Mouse (Mus musculus) bone marrow macrophage, adult 2 months (primary cell): ENCODE results near the gene Pipox.

Source experiments
- CTCF ChIP-seq: IDR thresholded peaks from 2 replicates; pipeline ENCODE4 v1.5.1; 2012; ENCODE audit warnings: low read depth, mild to moderate bottlenecking, low read length, moderate library complexity
- POLR2A ChIP-seq: IDR thresholded peaks from 2 replicates; pipeline ENCODE4 v1.6.1; 2012; ENCODE audit warnings: mild to moderate bottlenecking, low read depth, low read length, borderline replicate concordance

DNA sequence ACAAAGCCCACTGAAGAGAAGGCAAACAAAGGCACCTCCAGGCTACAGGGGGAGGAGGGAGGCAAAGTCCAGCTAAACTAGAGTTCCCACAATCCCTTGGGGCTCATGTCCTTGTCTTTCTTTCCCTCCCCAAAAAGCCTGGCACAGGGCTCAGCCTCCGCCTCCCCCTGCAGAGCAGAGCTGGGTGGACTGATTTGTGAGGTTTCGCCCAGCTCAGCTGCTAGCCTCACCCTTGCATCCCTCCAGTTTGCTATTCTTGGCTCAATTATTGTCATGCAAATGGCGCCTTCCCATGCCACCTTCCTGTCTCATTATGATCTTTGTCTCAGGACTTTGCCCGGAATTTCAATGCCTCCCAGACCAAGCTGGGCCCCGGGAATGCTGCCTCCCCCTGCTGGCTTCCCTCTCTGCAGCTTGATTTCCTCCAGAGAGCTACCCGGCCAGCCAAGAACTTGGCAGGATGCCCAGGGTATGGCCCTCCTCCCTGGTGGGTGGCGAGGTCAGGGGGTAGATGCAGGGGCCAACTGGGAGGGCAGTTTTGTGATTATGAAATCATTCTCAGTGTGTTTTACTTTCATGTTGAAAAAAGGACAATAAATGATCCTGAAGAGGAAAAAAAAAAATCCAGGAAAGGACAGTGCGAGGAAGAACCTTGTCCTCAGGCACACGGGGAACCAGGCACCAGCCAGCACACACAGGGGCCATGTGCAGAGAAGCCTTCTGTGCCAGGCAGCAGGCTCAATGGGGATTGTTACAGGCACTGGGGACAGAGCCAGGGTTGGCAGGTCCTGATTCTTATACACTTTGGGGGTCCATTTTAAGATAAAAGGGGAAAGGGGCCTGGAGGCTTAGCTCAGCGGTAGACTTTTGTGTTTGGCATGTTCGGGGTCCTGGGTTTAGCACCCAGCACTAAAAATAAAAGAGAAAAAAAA is at the start of gene Pipox:
- TF ChIP-seq POLR2A = no peak
- TF ChIP-seq CTCF = no peak; the same call in 1 of the 2 replicates
